Mouse (Mus musculus) liver, embryonic 14.5 days (tissue): ENCODE results near the gene Elovl2. TPM values are rescaled to one million over a fixed set of nuclear protein-coding genes. Genes with fewer than 3 reads are reported as not detected.

Experiments
- ATAC-seq: fragments of 200-750 bp; cut with Nextera tagmentation; 2 replicates; pipeline ENCODE4 v1.8.0; 2017; ENCODE audit warnings: moderate number of reproducible peaks, mild to moderate bottlenecking, moderate library complexity; ENCODE audit not compliant: insufficient read depth
- DNase-seq, 3 experiments: peaks; one replicate each; pipeline ENCODE4 v3.0.0-alpha.2; 2012 to 2013; ENCODE audit warnings: low read depth in 3 of 3, low spot score in 3 of 3
- H3K27ac ChIP-seq: fragments of 300-500 bp; sonication (generic); 2 replicates; pipeline ENCODE4 v1.5.1; 2014; ENCODE audit warnings: moderate library complexity, mild to moderate bottlenecking, control low read depth, inconsistent platforms
- H3K27me3 ChIP-seq: fragments of 300-500 bp; sonication (generic); 2 replicates; pipeline ENCODE4 v1.6.1; 2014; ENCODE audit warnings: mild to moderate bottlenecking, low read length, moderate library complexity; ENCODE audit not compliant: control insufficient read depth, insufficient read depth
- H3K36me3 ChIP-seq: fragments of 300-500 bp; sonication (generic); replicated peaks from 2 replicates; pipeline ENCODE4 v1.6.1; 2014; ENCODE audit warnings: low read depth; ENCODE audit not compliant: control insufficient read depth, insufficient read depth
- H3K4me1 ChIP-seq, 2 experiments: fragments of 200-500 bp in 1 of 2; fragments of 300-500 bp in 1 of 2; sonication (generic) in 1 of 2; replicated peaks; 2 replicates each; pipeline ENCODE4 v1.6.1; 2012 to 2014; ENCODE audit warnings: antibody characterized with exemption in 1 of 2, inconsistent platforms in 1 of 2, low read length in 1 of 2; ENCODE audit not compliant: control insufficient read depth in 2 of 2, insufficient read depth in 2 of 2
- H3K4me2 ChIP-seq: fragments of 300-500 bp; sonication (generic); 2 replicates; pipeline ENCODE4 v1.6.1; 2014; ENCODE audit warnings: low read depth, mild to moderate bottlenecking, control low read depth, moderate library complexity
- H3K4me3 ChIP-seq, 2 experiments: fragments of 200-500 bp in 1 of 2; fragments of 300-500 bp in 1 of 2; sonication (generic) in 1 of 2; 2 replicates each; pipeline ENCODE4 v1.5.1; 2012 to 2014; ENCODE audit warnings: low read depth in 2 of 2, low read length in 2 of 2, mild to moderate bottlenecking in 2 of 2, control low read depth in 1 of 2, inconsistent platforms in 1 of 2, moderate library complexity in 1 of 2; ENCODE audit not compliant: insufficient read depth in 1 of 2
- H3K9ac ChIP-seq: fragments of 300-500 bp; sonication (generic); replicated peaks from 2 replicates; pipeline ENCODE4 v1.6.1; 2014; ENCODE audit warnings: mild to moderate bottlenecking, control low read depth, moderate library complexity
- H3K9me3 ChIP-seq: fragments of 300-500 bp; sonication (generic); 2 replicates; pipeline ENCODE4 v1.6.1; 2016; ENCODE audit warnings: low read length, mixed read lengths; ENCODE audit not compliant: control insufficient read depth
- CTCF ChIP-seq: IDR thresholded peaks from 2 replicates; pipeline ENCODE4 v1.5.1; 2016; ENCODE audit warnings: antibody characterized with exemption, low read depth, control low read depth
- EP300 ChIP-seq: IDR thresholded peaks from 2 replicates; pipeline ENCODE4 v1.6.1; 2016; ENCODE audit warnings: antibody characterized with exemption, low read depth
- WGBS: fragments of 180-500 bp; shearing (Covaris S2); extraction: QIAGEN DNeasy Blood & Tissue Kit; methylation state at CpG from one replicate; pipeline ENCODE4 v1.1.7; 2014; ENCODE audit not compliant: insufficient replicate concordance; 5-methylcytosine and 5-hydroxymethylcytosine counted together
- polyA plus RNA-seq, 2 experiments: library from polyadenylated mRNA; depleted of rRNA in 1 of 2; stranded (reverse) in 1 of 2; unstranded in 1 of 2; fragments of >200 nt; fragmentation: Nextera tagmentation in 1 of 2; extraction: Ambion mirVana in 1 of 2; gene quantifications; 2 replicates each; pipeline versions ENCODE4 v1.2.1 to v1.2.3; 2012 to 2014

Elovl2 gene
- polyA plus RNA-seq, 2 experiments: 17.4 to 28.1 TPM

GRCm38 (mm10) chr13:41233241-41233640, 13.0 kb upstream of the Elovl2 start:
- ATAC-seq: no peak
- no peak overlapping the region for H3K9ac ChIP-seq
- no peak for DNase-seq
- no peaks in the 10 kb centered on the region for H3K27me3 ChIP-seq
- no peaks in the 10 kb centered on the region for H3K36me3 ChIP-seq
- H3K4me1 ChIP-seq: no peaks in the 10 kb centered on the region; a peak in 1 of 4 replicates
- H3K4me2 ChIP-seq: no peak overlapping the region
- TF ChIP-seq CTCF (no peak), EP300 (no peak)
- H3K4me3 ChIP-seq: no peak overlapping the region
- WGBS: 69% methylated on average over 7 of the region's 7 CpGs
- H3K9me3 ChIP-seq: no peaks in the 10 kb centered on the region
- no peak overlapping the region for H3K27ac ChIP-seq

GRCm38 (mm10) chr13:41232209-41232608, 12.0 kb upstream of the Elovl2 start:
- no peak for ATAC-seq
- WGBS: 78% methylated on average over 15 of the region's 15 CpGs

GRCm38 (mm10) chr13:41231389-41231983, 11.3 kb upstream of the Elovl2 start:
- Histone ChIP-seq H3K9me3 (no peaks in the 10 kb centered on the region), H3K4me2 (no peak overlapping the region), H3K36me3 (no peaks in the 10 kb centered on the region), H3K9ac (no peak overlapping the region), H3K4me3 (no peak overlapping the region), H3K27ac (no peak overlapping the region), H3K27me3 (no peaks in the 10 kb centered on the region), H3K4me1 (no peaks in the 10 kb centered on the region; a peak in 1 of 4 replicates)
- 68% methylated on average over 12 of the region's 12 CpGs for WGBS
- ATAC-seq (no peak), DNase-seq (no peak)
- TF ChIP-seq EP300 (no peak), CTCF (no peak)

More at GRCm38 (mm10) chr13:41232209-41232608, 12.0 kb upstream of the Elovl2 start:
- Histone ChIP-seq H3K4me1 (no peaks in the 10 kb centered on the region; a peak in 1 of 4 replicates), H3K9me3 (no peaks in the 10 kb centered on the region), H3K4me3 (no peak overlapping the region), H3K36me3 (no peaks in the 10 kb centered on the region), H3K9ac (no peak overlapping the region), H3K4me2 (no peak overlapping the region), H3K27me3 (no peaks in the 10 kb centered on the region), H3K27ac (no peak overlapping the region)
- DNase-seq: no peak
- TF ChIP-seq EP300 (no peak), CTCF (no peak)

GRCm38 (mm10) chr13:41230256-41230655, 10.1 kb upstream of the Elovl2 start:
- H3K36me3 ChIP-seq: no peaks in the 10 kb centered on the region
- H3K9me3 ChIP-seq: no peaks in the 10 kb centered on the region
- WGBS: 27% methylated on average over 5 of the region's 5 CpGs
- H3K4me2 ChIP-seq: no peak overlapping the region
- no peak for TF ChIP-seq CTCF
- no peak for TF ChIP-seq EP300
- no peak overlapping the region for H3K27ac ChIP-seq
- H3K4me3 ChIP-seq: no peak overlapping the region
- no peak for DNase-seq
- H3K4me1 ChIP-seq: no peaks in the 10 kb centered on the region; a peak in 1 of 4 replicates
- no peaks in the 10 kb centered on the region for H3K27me3 ChIP-seq
- ATAC-seq: no peak
- H3K9ac ChIP-seq: no peak overlapping the region

GRCm38 (mm10) chr13:41228060-41228459, 7.9 kb upstream of the Elovl2 start:
- 54% methylated on average over 5 of the region's 5 CpGs for WGBS
- no peak overlapping the region for H3K9ac ChIP-seq
- no peak overlapping the region for H3K4me2 ChIP-seq
- no peak for DNase-seq
- H3K36me3 ChIP-seq: no peaks in the 10 kb centered on the region
- H3K4me3 ChIP-seq: no peak overlapping the region
- no peak overlapping the region for H3K27ac ChIP-seq
- H3K27me3 ChIP-seq: no peaks in the 10 kb centered on the region
- ATAC-seq: no peak
- H3K4me1 ChIP-seq: no peaks in the 10 kb centered on the region
- no peak for TF ChIP-seq EP300
- TF ChIP-seq CTCF: no peak
- no peaks in the 10 kb centered on the region for H3K9me3 ChIP-seq
